Mouse (Mus musculus): Measurements from ENCODE around the gene Usp19. TPM values are rescaled to one million over a fixed set of nuclear protein-coding genes. Genes with fewer than 3 reads are reported as not detected.
A peak's percentile ranks its signal among the peaks of the same experiment; 100 is the strongest.

The Usp19 gene
- polyA plus RNA-seq, 1 experiment: 133 TPM

GRCm38 (mm10) chr9:108479721-108480351 is 10.6 kb upstream of the Usp19 start, which contains the start of gene Lamb2:
Gene Lamb2 (plus strand): TSS chr9:108479736.
- H3K4me1 ChIP-seq (ENCODE audit: control insufficient read depth, insufficient read depth, insufficient read length): no peaks in the 10 kb centered on the region
- H3K27ac ChIP-seq (ENCODE audit: insufficient read depth, low read length): peak within 1 kb of the TSS; percentile 23; the same call in 1 of the 2 replicates
- TF ChIP-seq CTCF (IDR thresholded peaks at IDR 0.05; ENCODE audit: extremely low read depth, insufficient read depth, insufficient read length, insufficient replicate concordance) (no peak), POLR2A (IDR thresholded peaks at IDR 0.05; ENCODE audit: low read depth, low read length) (no peak)
- no peak for DNase-seq (ENCODE audit: low read depth in 1 of 2, low spot score in 2 of 2)
- no peaks in the 10 kb centered on the region for H3K27me3 ChIP-seq (ENCODE audit: control insufficient read depth, insufficient read depth, low read length)
- peak within 1 kb of the TSS; percentile 43; the same call in 1 of the 2 replicates for H3K4me3 ChIP-seq (ENCODE audit: extremely low read depth, insufficient read depth, insufficient read length)
- 44% methylated on average over 10 of the region's 10 CpGs for WGBS
- no peaks in the 10 kb centered on the region for H3K36me3 ChIP-seq (ENCODE audit: control insufficient read depth, insufficient read depth, low read length)

DNA sequence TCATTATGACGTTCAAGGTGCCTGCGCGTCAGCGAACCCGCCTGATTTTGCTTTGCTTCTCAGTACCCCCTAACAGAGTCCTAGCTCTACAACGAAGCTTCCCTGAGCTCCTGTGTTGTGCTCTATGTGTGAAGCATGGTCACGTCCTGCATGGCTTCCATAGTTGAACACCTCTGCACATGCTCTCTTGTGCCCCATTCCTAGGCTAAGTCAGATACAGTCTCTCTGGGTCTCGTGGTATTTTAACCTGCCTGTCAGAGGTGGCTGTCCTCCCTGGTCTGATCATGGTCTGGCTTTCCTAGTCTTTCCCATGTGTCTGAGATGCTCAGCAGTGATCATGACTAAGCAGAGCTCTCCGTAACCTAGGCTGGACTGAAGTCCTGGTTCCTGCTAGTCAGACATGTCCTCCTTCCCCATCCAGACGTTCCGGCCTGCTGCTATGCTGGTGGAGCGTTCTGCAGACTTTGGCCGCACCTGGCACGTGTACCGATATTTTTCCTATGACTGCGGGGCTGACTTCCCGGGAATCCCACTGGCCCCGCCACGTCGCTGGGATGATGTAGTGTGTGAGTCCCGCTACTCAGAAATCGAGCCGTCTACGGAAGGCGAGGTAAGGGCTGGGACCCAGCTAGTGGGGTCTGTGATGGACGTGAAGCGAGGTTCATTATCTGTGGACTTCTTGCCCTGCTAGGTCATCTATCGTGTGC is 9.4 kb upstream of the Usp19 start:
- no peaks in the 10 kb centered on the region for H3K36me3 ChIP-seq (ENCODE audit: control insufficient read depth, insufficient read depth, low read length)
- DNase-seq (ENCODE audit: low read depth in 1 of 2, low spot score in 2 of 2): no peak
- 93% methylated on average over 28 of the region's 28 CpGs for WGBS
- H3K27ac ChIP-seq (ENCODE audit: insufficient read depth, low read length): no peak overlapping the region
- no peaks in the 10 kb centered on the region for H3K4me1 ChIP-seq (ENCODE audit: control insufficient read depth, insufficient read depth, insufficient read length)
- no peaks in the 10 kb centered on the region for H3K27me3 ChIP-seq (ENCODE audit: control insufficient read depth, insufficient read depth, low read length)
- no peak overlapping the region for H3K4me3 ChIP-seq (ENCODE audit: extremely low read depth, insufficient read depth, insufficient read length)
- TF ChIP-seq CTCF (IDR thresholded peaks at IDR 0.05; ENCODE audit: extremely low read depth, insufficient read depth, insufficient read length, insufficient replicate concordance) (no peak), POLR2A (IDR thresholded peaks at IDR 0.05; ENCODE audit: low read depth, low read length) (no peak)

DNA sequence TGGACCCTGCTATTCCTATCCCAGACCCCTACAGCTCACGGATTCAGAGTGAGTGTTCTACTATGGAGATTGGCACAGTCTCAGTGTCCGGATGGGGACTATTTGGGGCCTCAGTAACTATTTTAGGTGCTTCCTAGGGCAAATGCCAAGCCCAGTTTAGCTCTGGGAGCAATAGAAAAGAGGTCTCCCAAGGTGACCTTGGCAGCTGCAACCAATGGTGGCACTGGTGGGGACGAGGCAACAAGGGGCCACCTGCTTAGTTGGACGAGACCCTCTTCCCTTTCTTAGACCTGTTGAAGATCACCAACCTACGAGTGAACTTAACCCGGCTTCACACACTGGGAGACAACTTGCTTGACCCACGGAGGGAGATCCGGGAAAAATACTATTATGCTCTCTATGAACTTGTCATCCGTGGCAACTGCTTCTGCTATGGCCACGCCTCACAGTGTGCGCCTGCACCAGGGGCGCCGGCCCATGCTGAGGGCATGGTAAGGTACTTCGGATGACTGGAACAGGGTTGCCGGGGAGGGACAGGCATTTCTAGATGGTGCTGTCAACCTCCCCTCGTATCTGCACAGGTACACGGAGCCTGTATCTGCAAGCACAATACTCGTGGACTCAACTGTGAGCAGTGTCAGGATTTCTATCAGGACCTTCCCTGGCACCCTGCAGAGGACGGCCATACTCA is 8.7 kb upstream of the Usp19 start:
- H3K27ac ChIP-seq (ENCODE audit: insufficient read depth, low read length): no peak overlapping the region
- H3K4me3 ChIP-seq (ENCODE audit: extremely low read depth, insufficient read depth, insufficient read length): no peak overlapping the region
- no peaks in the 10 kb centered on the region for H3K27me3 ChIP-seq (ENCODE audit: control insufficient read depth, insufficient read depth, low read length)
- 94% methylated on average over 19 of the region's 19 CpGs for WGBS
- no peak for DNase-seq (ENCODE audit: low read depth in 1 of 2, low spot score in 2 of 2)
- H3K4me1 ChIP-seq (ENCODE audit: control insufficient read depth, insufficient read depth, insufficient read length): no peaks in the 10 kb centered on the region
- no peak for TF ChIP-seq CTCF (IDR thresholded peaks at IDR 0.05; ENCODE audit: extremely low read depth, insufficient read depth, insufficient read length, insufficient replicate concordance)
- no peak for TF ChIP-seq POLR2A (IDR thresholded peaks at IDR 0.05; ENCODE audit: low read depth, low read length)
- no peaks in the 10 kb centered on the region for H3K36me3 ChIP-seq (ENCODE audit: control insufficient read depth, insufficient read depth, low read length)

DNA sequence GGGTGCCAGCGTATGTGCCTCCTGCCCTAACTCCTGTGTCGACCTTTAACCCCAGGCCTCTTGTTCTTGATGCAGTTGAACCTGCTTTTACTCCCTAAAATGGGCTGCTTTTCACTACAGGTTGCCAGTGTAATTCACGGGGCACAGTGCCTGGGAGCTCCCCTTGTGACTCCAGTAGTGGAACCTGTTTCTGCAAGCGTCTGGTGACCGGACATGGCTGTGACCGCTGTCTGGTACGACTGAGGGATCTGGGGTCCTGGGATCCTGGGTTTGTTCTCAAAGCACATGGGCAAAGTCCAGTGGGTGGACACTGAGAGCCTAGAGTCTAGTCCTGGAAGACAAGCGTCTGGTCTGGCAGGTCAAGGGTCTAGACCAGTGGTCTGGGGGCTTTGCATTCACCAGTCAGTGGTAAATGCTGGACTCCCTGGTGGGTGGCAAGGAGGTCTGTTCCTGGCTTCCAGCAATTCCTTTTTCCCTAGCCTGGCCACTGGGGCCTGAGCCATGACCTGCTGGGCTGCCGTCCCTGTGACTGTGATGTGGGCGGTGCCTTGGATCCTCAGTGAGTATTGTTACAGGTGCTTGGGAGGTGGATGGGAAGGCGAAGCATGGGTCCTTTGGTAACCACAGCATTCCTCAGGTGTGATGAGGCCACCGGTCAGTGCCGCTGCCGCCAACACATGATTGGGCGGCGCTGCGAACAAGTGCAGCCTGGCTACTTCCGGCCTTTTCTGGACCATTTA is 7.2 kb upstream of the Usp19 start:
- Histone ChIP-seq H3K4me1 (ENCODE audit: control insufficient read depth, insufficient read depth, insufficient read length) (no peaks in the 10 kb centered on the region), H3K36me3 (ENCODE audit: control insufficient read depth, insufficient read depth, low read length) (no peaks in the 10 kb centered on the region), H3K27ac (ENCODE audit: insufficient read depth, low read length) (no peak overlapping the region), H3K4me3 (ENCODE audit: extremely low read depth, insufficient read depth, insufficient read length) (no peak overlapping the region), H3K27me3 (ENCODE audit: control insufficient read depth, insufficient read depth, low read length) (no peaks in the 10 kb centered on the region)
- no peak for DNase-seq (ENCODE audit: low read depth in 1 of 2, low spot score in 2 of 2)
- TF ChIP-seq POLR2A (IDR thresholded peaks at IDR 0.05; ENCODE audit: low read depth, low read length): no peak
- 96% methylated on average over 18 of the region's 18 CpGs for WGBS

- WGBS: 97% methylated on average over 15 of the region's 15 CpGs
- H3K4me3 ChIP-seq (ENCODE audit: extremely low read depth, insufficient read depth, insufficient read length): no peak overlapping the region
- TF ChIP-seq CTCF (IDR thresholded peaks at IDR 0.05; ENCODE audit: extremely low read depth, insufficient read depth, insufficient read length, insufficient replicate concordance) (no peak), POLR2A (IDR thresholded peaks at IDR 0.05; ENCODE audit: low read depth, low read length) (no peak)
- no peaks in the 10 kb centered on the region for H3K36me3 ChIP-seq (ENCODE audit: control insufficient read depth, insufficient read depth, low read length)
- no peaks in the 10 kb centered on the region for H3K4me1 ChIP-seq (ENCODE audit: control insufficient read depth, insufficient read depth, insufficient read length)
- H3K27ac ChIP-seq (ENCODE audit: insufficient read depth, low read length): no peak overlapping the region
- H3K27me3 ChIP-seq (ENCODE audit: control insufficient read depth, insufficient read depth, low read length): no peaks in the 10 kb centered on the region
- DNase-seq (ENCODE audit: low read depth in 1 of 2, low spot score in 2 of 2): no peak
These were observed 6.4 kb upstream of the Usp19 start for GRCm38 (mm10) chr9:108484021-108484420.

- Histone ChIP-seq H3K27ac (ENCODE audit: insufficient read depth, low read length) (no peak overlapping the region), H3K36me3 (ENCODE audit: control insufficient read depth, insufficient read depth, low read length) (no peaks in the 10 kb centered on the region), H3K4me3 (ENCODE audit: extremely low read depth, insufficient read depth, insufficient read length) (no peak overlapping the region), H3K4me1 (ENCODE audit: control insufficient read depth, insufficient read depth, insufficient read length) (peaks cover 5% of the 10 kb centered on the region; the same call in 1 of the 2 replicates), H3K27me3 (ENCODE audit: control insufficient read depth, insufficient read depth, low read length) (no peaks in the 10 kb centered on the region)
- DNase-seq (ENCODE audit: low read depth in 1 of 2, low spot score in 2 of 2): no peak
- TF ChIP-seq POLR2A (IDR thresholded peaks at IDR 0.05; ENCODE audit: low read depth, low read length) (no peak), CTCF (IDR thresholded peaks at IDR 0.05; ENCODE audit: extremely low read depth, insufficient read depth, insufficient read length, insufficient replicate concordance) (no peak)
- 95% methylated on average over 19 of the region's 19 CpGs for WGBS
These were observed 5.0 kb upstream of the Usp19 start for GRCm38 (mm10) chr9:108485301-108485875.

Data from spleen, adult 2 months (tissue).